24 mouse cellular contexts compared by ENCODE assay signal in genomic region chr6:28252790-28253189, GRCm38 (mm10).
A peak's percentile ranks its signal among the peaks of the same experiment; 100 is the strongest.
DNase-seq lines count a peak whose midpoint lies in the region; ATAC-seq lines count a peak whose summit lies in the region.
"Had no signal": no experiment of that assay in that cellular context is flagged by ENCODE, and none has a peak within 500 bp of the region (broad histone marks: within the 10 kb centered on the region; RNA-seq: fewer than 3 reads in every experiment).

No protein-coding gene starts in this region.

- H3K9me3 ChIP-seq in liver, embryonic 16.5 days (replicated peaks; ENCODE audit: control insufficient read depth, low read length) = no peaks in the 10 kb centered on the region
- no peaks in the 10 kb centered on the region for H3K9me3 ChIP-seq in liver, embryonic 11.5 days (ENCODE audit: control insufficient read depth, low read length)
- no peaks in the 10 kb centered on the region for H3K9me3 ChIP-seq in kidney, embryonic 14.5 days (ENCODE audit: control insufficient read depth, low read length)
- H3K9me3 ChIP-seq: embryonic facial prominence, embryonic 10.5 days; embryonic facial prominence, embryonic 12.5 days; forebrain, embryonic 13.5 days; forebrain, embryonic 15.5 days; G1E had no signal

- H3K4me1 ChIP-seq in liver, embryonic 16.5 days (ENCODE audit: control insufficient read depth, low read depth, low read length) = peaks cover 6% of the 10 kb centered on the region
- H3K4me1 ChIP-seq in liver, embryonic 11.5 days (replicated peaks; ENCODE audit: control insufficient read depth, insufficient read depth, low read length) = no peaks in the 10 kb centered on the region; the same call in 1 of the 2 replicates
- no peaks in the 10 kb centered on the region for H3K4me1 ChIP-seq in kidney, embryonic 14.5 days (ENCODE audit: control insufficient read depth, insufficient read depth, low read length)
- H3K4me1 ChIP-seq: embryonic facial prominence, embryonic 10.5 days; embryonic facial prominence, embryonic 12.5 days; forebrain, embryonic 13.5 days; forebrain, embryonic 15.5 days had no signal

- peaks cover 36% of the 10 kb centered on the region for H3K36me3 ChIP-seq in liver, embryonic 16.5 days (ENCODE audit: control insufficient read depth, insufficient read depth)
- H3K36me3 ChIP-seq in liver, embryonic 11.5 days (ENCODE audit: control insufficient read depth, insufficient read depth, low read length) = peaks cover 14% of the 10 kb centered on the region; the same call in 1 of the 2 replicates
- H3K36me3 ChIP-seq in kidney, embryonic 14.5 days (ENCODE audit: control insufficient read depth, insufficient read depth, low read length) = peaks cover 23% of the 10 kb centered on the region; the same call in 1 of the 2 replicates

- no peak overlapping the region for H3K4me2 ChIP-seq in liver, embryonic 16.5 days (ENCODE audit: low read depth, low read length)
- no peak overlapping the region for H3K4me2 ChIP-seq in liver, embryonic 11.5 days
- no peak overlapping the region for H3K4me2 ChIP-seq in kidney, embryonic 14.5 days (replicated peaks; ENCODE audit: low read depth, low read length)
- H3K4me2 ChIP-seq: embryonic facial prominence, embryonic 12.5 days; forebrain, embryonic 13.5 days; forebrain, embryonic 15.5 days had no signal

- peak; percentile 20; the same call in 1 of the 2 replicates for ATAC-seq in cerebellum, adult (ENCODE audit: insufficient number of reproducible peaks, low FRiP score, low TSS enrichment)
- ATAC-seq in liver, embryonic 16.5 days (ENCODE audit: low read depth) = no peak
- ATAC-seq in liver, embryonic 11.5 days (replicated peaks; ENCODE audit: low FRiP score) = no peak
- ATAC-seq in kidney, embryonic 14.5 days (ENCODE audit: low FRiP score, low TSS enrichment) = no peak
- ATAC-seq: CD4-positive, CD25-positive, alpha-beta regulatory T cell, adult 4 months; forebrain, embryonic 13.5 days; forebrain, embryonic 15.5 days; forebrain, postnatal 0 days had no signal

- no peak for DNase-seq in cerebellum, postnatal 10 days
- no peak for DNase-seq in liver, embryonic 11.5 days (ENCODE audit: low spot score)
- DNase-seq in right cerebral cortex, adult 18-20 months = peak; percentile 6
- no peak for DNase-seq in right cerebral cortex, postnatal 4 days
- DNase-seq: adrenal gland, adult 2 months; adrenal gland, postnatal 10 days; adrenal gland, postnatal 25 days; B cell, adult 2 months; cerebellum, adult 11 months; cerebellum, adult 18-20 months; cerebellum, adult 8-10 months; cerebellum, adult 9-11 months; cerebellum, postnatal 25 days; forebrain, postnatal 0 days had no signal

- H3K4me3 ChIP-seq in liver, embryonic 16.5 days (ENCODE audit: low read depth, low read length) = no peak overlapping the region
- no peak overlapping the region for H3K4me3 ChIP-seq in liver, embryonic 11.5 days (ENCODE audit: low read depth, low read length)
- H3K4me3 ChIP-seq in kidney, embryonic 14.5 days (ENCODE audit: low read length) = no peak overlapping the region
- H3K4me3 ChIP-seq: embryonic facial prominence, embryonic 10.5 days; embryonic facial prominence, embryonic 12.5 days; forebrain, embryonic 13.5 days; forebrain, embryonic 15.5 days had no signal

- H3K9ac ChIP-seq in liver, embryonic 16.5 days (ENCODE audit: low read depth, low read length) = no peak overlapping the region
- H3K9ac ChIP-seq in liver, embryonic 11.5 days (ENCODE audit: low read depth, low read length) = no peak overlapping the region
- H3K9ac ChIP-seq in kidney, embryonic 14.5 days (ENCODE audit: low read depth, low read length) = no peak overlapping the region
- H3K9ac ChIP-seq: embryonic facial prominence, embryonic 12.5 days; forebrain, embryonic 13.5 days; forebrain, embryonic 15.5 days; forebrain, postnatal 0 days had no signal

- H3K27me3 ChIP-seq in liver, embryonic 16.5 days (ENCODE audit: control insufficient read depth, insufficient read depth, low read depth, low read length) = no peaks in the 10 kb centered on the region
- H3K27me3 ChIP-seq in liver, embryonic 11.5 days (replicated peaks; ENCODE audit: control insufficient read depth, insufficient read depth, low read length) = no peaks in the 10 kb centered on the region
- no peaks in the 10 kb centered on the region for H3K27me3 ChIP-seq in kidney, embryonic 14.5 days (ENCODE audit: control insufficient read depth, insufficient read depth, low read length)
- H3K27me3 ChIP-seq: CH12.LX; embryonic facial prominence, embryonic 12.5 days; forebrain, embryonic 13.5 days; forebrain, embryonic 15.5 days had no signal

- peak overlapping the region; percentile 46; the same call in 1 of the 2 replicates for H3K27ac ChIP-seq in liver, embryonic 16.5 days (ENCODE audit: low read length)
- H3K27ac ChIP-seq in liver, embryonic 11.5 days (ENCODE audit: low read depth, low read length) = no peak overlapping the region
- no peak overlapping the region for H3K27ac ChIP-seq in kidney, embryonic 14.5 days (ENCODE audit: low read depth, low read length)
- H3K27ac ChIP-seq: embryonic facial prominence, embryonic 10.5 days; embryonic facial prominence, embryonic 12.5 days; forebrain, embryonic 13.5 days; forebrain, embryonic 15.5 days had no signal
